Mouse (Mus musculus) frontal cortex, adult (tissue): ENCODE measurements at regions not wholly inside any gene's neighbourhood (a gene's known extent, or its start where the extent isn't known, plus 50 kb on each side); places are given as distances from the start of the nearest gene placed in this dataset.

Experiments
- ATAC-seq: cut with Nextera tagmentation; 2 replicates; pipeline ENCODE4 v1.9.2; 2017; ENCODE audit warnings: mild to moderate bottlenecking, moderate library complexity, mixed read lengths; ENCODE audit not compliant: low TSS enrichment

DNA sequence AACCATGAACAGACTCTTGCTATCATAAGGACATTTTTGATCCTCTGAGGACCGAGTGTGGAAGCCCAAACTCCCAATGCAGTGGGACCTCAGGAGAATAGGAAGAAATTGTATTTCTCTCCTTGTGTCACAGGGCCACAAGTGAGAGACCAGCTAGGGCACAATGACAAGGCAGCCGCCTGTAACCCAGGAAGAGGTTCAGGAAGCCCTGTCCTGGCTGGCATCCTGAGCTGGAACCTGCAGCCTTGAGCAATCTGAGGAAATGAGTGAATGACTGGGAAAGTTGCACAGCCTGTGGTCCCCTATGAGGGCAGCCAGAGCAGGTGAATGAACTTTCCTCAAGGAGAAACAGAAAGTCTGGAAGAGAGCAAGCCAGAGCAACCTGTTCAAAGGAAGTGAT, 142.0 kb upstream of the Tut7 start:
- ATAC-seq: no peak

DNA sequence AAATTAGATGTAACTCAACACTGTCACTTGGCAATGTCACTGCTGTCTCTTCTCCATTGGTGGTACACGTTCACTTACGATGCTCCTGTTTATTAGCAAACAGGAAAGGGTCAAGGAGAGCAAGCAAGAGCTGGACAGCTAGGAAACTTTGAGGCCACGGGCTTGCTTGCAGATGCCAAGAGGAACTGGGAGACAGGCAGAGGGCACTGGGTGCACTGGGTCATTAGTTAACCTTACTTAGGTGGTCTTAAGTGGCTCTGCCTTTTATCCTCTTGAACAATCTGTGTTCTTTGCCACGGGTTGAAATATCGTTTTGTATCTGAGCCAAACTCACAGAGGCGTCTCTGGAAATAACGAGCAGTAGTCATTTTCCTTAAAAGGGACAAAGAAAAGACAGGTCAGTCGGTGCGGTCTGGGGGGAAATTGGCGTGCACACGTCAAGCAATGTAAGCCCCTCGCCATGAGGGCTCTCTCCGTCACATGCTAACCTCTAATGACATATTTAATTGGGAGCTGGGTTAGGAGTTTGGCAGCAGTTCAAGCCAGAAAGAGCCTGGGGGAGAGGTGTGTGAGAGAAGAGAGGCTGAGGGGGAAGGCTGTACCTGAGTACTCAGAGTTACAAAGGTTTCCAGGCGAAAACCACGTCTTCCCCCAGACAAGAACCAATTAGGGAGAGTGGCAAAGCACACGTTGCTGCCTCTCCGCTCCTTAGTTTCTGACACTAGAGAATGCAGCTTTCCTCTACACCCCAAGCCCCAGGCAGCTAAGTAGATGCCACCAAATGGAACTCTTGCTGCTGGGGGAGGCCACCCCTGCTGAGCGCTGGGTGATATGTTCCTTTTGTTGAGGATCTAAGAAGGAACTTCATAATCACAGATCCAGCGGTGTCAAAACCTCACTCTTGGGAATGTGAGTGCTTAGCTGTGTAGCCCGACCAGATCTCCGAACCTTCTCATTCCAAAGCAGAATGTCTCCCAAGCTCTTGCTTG, 140.0 kb upstream of the Tut7 start:
- no peak for ATAC-seq

DNA sequence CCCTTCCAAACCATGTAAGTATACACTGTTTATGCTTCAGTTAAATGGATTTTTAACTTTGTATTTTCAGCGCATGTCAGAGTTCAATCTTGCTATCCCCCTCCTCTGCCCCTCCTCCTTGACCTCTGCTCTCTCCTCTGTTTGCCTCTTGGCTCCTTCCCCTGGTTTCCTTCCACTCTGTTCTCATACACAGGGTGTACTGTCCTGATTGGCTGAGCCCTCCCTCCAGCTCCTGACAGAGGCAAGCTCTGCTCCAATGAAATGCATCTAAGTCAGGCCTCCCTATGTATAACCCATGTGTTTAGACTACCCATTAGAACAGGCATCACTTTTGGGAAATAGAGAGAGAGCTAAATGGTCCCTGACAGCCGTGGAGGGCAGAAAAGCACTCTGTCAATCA, 133.5 kb upstream of the Tut7 start:
- ATAC-seq: no peak

DNA sequence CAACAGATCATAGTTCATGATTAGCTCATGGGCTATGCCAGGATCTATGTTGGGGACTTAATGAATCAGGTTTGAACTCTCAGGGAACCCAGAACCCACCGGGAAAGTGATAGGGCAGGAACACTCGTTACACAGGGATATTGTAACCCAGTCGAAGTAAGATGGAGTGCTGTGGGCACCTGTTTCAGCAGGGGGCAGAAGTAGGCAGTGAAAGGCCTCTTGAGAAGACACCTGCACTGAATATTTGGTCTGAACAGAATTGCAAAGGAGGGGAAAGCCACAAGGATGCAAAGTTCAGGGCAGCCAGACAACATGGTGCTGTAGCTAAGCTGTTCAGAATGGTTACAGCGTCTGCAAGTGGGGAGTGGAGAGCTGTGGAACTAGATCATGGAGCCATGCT, 129.9 kb upstream of the Tut7 start:
- no peak for ATAC-seq

DNA sequence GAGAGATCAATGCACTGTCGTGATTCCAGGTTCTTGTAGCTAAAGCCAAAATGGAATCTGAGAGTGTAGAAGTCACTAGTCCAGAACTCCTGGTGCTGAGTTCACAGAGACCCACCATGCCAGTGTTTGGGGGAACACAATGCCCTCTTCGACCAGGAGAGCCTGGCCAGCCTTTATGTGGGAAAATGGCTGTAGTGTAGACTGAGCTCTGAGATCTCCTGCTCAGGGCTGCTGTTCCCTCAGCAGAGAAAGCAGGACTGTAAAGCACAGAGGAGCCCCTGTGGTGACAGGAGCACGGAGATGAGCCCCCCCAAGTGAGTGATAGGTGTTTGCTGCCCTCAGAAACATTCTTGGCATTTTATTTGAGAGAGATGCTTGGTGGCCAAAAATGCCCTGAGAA, 129.2 kb upstream of the Tut7 start:
- no peak for ATAC-seq

DNA sequence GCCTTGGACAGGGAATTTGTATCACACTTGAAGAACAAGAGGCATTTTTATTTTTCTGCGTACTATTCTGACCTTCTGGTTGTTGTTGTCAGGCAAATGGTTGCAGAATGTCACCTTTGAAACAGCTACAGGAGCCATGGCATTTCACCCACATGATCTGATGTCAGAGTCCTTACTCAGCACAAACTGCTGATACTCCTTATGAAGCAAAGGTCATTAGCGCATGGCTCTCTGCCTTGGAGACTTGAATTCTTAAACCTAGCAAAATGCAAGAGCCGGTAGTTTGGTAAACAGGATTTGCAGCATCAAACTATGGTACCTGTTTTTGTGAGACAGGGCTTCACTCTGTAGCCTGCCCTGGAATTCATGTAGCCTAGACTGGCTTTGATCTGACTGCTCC, 127.3 kb upstream of the Tut7 start:
- ATAC-seq: no peak

DNA sequence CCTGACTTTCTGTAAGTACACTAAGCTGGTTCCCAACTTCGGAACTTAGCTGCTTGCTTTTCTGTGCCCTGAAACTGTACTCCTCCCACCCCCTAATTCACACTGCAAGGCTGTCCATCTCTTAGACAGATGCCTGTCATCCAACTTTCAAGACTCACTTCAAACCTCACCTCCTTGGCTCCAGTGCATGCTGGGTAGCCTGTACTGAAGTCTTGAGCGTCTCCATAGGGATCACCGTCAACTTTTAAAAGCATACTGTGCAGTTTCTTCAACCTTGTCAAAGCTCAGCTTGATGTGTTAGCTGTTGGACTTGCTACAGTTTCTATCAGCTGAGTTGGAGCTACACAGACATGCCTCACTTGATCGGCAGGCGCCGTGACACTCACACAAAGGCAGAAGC, 126.5 kb upstream of the Tut7 start:
- no peak for ATAC-seq

DNA sequence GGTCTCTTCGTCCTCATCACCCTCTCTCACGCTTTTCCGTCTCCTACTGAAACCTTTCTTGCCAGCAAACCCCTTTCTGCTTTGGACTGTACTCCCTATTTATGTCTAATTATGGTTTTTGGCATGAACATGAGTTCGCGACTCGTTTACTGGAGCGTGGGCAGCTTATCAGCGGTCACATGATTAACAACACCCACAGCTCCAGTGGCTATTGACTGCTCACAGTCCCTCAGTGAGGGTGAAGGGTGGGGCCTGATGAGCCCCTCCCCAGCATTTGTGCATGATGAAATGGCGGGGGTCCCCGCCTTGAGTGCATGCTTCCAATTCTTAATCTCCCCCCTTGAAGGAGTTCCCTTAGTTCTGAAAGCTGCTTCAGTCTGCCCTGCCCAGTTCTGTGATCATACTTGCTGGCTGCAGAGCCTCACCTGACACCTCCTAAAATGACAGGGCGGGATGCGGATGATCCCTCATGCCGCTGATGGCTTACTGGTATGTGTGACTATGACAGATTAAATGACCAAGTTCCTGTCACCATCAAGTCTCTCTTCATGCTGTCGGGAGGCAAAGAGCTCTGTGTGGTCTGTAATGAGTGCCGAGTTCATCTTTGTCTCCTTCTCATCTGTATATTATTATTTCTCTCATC, 125.7 kb upstream of the Tut7 start:
- no peak for ATAC-seq

DNA sequence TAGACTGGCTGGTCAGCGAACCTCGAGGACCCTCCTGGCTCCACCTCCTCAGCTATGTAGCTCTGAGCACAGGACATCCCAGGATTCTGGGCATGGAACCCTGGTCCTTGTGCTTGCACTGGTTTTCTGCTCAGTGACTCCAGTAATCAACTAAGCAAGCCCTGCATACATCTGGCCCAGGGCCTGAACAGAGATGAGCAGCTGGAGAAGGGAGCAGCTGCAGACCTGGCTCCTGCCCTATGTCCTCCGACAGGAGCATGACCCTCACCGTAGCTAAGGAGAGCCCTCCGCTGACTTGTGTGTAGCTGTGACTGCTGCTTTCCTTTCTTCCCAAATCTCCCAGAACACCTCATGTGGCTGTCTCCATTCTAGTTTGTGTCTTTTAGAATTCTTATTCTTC, 124.5 kb upstream of the Tut7 start:
- no peak for ATAC-seq

DNA sequence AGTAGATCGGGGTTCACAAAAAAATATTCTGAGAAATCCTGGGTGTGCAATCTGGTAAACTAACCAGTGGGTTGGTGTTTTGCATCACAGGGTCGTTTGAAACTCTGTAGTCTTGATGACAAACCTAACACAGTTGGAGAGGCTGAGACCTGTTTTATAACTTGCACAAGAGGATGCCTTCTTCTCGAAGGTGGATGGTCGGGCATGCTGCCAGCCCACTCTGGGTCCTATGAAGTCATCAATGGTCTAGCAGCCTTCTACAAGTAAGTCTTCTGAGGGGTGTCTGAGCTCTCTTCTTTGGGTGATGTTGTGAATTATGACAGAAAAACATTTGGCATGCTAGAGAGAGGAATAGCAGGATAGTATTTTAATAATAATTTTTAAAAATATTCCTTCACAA, 123.6 kb upstream of the Tut7 start:
- no peak for ATAC-seq

DNA sequence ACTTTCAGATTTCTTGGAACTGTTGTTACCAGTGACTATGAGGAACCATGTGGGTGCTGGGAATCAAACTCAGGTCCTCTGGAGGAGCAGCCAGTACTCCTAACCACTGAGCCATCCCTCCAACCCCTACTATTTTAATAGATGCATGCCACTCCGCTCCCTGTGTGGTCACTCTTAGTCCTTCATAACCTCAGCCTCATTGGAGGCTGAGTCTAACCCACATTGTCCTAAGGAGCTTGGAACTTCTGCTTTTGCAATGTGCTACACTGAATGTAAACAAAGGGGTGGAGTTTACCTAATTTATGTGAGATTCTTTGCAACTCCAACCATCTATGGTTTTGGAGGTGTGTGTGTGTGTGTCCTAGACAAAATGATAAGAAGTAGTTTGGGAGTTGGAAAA, 122.7 kb upstream of the Tut7 start:
- no peak for ATAC-seq

DNA sequence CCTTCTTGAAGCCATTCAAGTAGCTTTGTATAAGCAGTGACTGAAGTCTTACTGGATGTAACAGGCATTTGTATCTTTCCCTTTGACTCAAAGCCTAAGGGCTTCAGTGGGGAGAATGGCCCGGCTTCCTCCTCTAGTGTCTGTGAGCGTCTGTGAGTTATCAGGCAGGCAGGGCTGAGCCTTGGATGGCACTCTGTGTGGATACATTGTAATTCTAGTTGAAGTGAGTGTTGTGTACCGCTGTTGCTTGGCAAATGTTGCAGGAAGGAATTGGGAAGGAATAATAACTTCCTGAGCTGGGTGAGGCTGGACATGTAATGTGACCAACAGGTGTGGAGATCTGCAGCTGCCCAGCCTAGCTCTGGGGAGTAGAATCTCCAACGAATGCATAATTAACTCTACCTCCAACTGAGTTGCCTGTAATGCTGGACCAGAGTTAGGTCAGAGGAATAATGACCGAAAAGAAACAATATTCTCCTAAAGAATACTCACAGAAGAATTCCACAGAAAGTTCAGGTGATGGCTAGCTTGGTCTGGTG, 120.7 kb upstream of the Tut7 start:
- no peak for ATAC-seq

DNA sequence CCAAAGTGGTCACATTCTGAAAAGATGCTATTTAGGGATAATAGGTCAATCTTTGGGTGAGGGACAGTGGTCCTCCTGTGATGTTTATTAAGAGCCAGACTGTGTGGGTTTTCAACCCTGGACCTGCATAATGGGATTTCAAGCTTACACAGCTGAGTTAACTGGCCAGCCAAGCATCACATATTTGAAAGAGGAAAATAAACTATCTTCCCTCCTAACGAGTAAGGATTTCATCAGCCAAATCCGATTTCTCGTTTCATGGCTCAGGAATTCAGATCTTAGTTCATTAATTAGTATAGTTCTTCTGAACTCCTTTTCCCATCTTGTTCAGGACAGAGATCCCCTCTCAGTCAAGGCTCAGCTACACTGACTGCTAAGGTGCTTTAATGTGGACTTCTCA, 120.1 kb upstream of the Tut7 start:
- ATAC-seq: no peak

DNA sequence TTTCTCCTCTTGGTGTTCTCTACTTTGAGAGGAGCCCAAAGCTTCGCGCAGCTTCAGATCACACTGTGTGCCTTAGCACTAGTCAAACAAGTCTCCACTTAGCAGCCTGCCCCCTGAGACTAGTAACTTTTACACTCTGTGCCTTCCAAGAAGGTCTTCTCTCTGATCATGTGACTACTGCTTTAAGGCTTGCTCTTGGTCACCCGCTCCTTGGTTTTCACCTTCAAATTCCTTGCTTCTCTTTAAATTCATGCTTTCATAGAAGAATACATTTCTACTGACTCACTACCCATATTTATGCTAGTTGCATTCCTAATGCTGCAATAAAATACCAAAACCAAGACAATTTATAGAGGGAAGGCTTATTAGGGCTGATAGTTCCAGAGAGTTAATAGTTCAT, 118.6 kb upstream of the Tut7 start:
- ATAC-seq: no peak

DNA sequence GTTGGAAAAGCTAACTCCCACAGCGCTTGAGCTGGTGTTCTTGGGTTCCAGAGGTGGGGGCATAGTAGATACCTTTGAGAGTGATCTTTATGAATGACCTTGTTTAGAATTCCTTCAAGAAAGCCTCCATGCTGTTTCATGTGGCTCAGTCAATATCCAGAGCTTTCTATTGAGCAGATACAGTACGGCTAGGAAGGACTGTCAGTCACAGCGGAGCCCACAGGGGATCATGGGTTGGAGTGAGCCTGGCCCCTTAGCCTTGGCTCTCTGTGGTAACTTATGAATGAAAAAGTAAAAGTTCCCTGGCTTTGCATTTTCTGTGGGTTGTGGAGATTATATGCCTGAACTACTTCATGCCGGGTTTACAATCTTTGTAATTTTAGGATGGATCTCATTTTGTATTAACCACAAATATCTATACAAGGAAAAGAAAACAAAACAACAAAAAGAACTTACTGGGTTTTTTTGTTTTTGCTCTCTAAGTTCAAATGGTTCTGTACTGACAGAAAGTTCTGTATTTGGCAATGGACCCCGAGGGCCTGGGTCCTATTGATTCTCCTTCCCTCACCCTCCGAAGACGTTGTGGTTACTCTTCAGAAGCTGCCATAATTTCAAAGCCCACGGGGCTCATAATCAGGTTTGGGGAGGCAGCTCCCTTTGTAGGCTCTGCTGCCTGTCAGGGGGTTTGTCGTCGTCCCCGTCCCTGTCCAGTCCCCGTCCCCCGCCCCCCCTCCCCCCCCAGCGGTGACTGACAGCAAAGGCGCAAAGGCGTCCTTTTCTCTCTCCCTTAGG, 117.7 kb upstream of the Tut7 start:
- no peak for ATAC-seq

DNA sequence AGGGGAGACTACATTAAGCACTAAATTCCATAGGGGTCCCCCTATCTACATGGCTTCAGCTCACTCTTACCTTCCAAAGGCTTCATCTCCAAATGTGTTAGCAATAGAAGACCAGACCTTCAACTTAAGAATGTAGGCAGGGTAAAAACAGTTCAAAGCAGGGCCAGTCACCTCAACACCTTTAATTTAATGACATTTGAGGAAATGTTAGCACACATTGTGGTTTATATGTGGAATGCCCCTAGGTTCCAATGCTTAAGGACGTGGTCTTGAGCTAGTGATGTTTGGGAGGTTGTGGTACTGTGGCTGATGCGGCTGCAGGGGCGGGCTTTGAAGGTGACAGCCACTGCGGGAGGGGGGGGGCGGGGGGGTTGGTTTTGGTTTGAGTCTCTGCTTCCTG, 116.9 kb upstream of the Tut7 start:
- ATAC-seq: no peak

DNA sequence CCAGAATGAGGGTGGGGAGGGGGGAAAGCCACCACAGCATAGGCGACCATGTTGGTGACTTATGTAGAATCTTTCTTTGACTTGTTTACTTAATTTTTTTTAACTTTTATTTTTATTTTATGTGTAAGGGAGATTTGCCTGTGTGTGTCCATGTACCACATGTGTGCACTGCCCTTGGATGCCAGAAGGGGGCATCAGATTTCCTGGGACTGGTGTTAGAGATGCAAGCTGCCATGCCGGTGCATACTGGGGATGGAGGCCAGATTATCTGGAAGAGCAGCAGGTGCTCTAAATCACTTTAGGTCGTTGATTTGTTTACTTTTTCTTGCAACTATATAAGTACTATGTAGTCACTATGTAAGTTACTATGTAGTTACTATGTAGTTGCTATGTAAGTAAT, 114.2 kb upstream of the Tut7 start:
- ATAC-seq: no peak

DNA sequence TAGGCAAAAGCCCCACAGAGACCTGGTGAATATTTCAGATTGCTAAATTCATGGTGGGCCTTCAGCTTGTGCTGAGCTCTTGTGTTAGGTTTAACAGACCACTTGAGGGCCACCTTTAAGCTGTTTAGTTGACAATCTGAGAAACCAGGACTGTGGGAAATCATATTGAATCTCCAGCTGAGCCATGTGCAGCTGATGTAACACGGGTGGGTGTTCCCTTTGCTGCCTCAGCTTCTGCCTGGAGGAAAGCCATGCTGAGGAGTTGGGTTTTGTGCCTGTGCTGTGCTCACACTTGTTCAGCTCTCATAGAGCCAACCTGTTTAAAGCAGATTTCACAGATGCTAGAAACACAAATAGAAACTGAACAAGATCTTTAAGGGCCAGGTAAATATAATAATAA, 111.6 kb upstream of the Tut7 start:
- peak; percentile 95 for ATAC-seq

DNA sequence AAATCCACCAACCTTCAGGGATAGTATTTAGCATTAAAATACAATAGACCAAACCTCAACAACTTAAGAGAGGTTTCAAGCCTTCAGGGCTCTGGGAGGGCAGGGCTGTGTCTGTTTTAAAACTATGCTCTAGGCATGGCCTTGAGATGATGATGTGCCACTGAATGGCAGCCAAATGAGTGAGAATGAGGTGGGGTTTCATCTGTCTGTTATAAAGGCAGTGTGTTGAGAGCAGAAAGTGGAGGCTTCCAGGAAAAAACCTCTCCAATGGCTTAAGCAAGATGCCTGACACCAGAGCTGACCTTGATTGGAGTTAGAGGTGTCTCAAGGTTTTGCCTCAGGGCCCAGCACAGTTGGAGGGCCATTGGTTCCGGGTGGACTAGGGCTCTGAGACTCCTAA, 111.1 kb upstream of the Tut7 start:
- ATAC-seq: no peak

DNA sequence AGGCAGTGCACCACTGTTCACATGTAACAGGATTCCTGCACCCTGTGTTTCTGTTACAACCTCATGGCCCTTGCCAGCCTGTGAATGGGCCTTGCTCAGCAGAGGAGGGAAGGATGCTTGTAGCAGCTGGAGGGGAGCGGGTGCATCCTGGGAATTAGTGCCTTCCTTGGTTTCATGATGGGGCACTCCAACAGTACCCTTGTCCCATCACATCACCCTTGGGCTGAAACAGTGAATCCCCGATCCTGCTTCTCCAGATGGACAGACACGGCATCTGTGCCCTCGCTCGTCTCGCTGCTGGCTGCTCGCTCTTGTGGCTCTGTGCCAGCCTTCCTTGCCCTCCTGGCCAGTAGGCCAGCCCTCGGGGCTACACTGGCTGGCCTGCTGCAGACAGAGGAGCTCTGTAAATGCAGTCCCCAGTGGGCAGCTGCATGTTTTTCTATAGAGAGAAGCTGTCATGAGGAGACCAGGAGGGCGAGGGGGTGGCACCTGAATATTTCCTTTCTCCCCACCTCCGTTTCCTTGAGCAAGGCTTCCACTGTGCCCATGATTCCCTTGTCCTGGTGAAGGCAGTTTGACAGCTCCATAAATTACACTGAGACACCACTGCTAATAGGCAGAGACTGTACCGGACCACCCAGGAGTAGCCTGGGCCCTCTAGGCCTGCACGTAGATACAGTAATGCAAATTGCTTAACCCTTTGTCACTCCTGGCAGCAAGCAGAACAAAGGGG, 104.6 kb upstream of the Tut7 start:
- ATAC-seq: no peak

DNA sequence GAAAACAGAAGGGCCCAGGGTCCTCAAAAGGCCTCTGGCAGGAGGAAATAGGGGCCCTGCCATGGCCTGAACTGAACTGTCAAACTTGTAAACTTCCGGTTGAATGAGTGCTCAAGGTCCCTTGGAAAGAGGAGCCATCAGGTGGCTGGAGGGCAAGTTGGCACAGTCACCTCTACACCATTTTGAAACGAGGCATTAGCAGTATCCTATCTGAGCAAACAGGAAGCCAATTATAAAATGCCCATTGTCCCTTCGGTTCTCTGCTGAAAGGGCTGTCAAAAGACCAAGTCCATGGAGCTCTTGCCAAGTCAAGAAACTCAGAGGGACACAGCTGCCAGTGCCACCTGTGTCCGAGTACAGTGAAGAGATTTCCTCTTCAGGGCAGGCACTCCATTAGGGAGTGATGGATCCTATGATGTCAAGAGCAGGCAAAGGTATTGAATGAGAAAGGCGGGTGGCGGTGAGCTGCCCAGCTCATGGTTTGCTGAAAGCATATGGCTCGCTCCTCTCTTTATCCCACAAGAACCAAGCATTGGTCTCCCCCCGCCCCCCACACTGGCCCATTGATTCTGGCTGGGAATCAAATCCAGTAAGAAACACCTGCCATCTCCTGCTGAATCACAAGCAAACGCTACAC, 103.0 kb upstream of the Tut7 start:
- no peak for ATAC-seq
